Mouse (Mus musculus): ENCODE measurements around the gene Cryzl1. TPM values are rescaled to one million over a fixed set of nuclear protein-coding genes. Genes with fewer than 3 reads are reported as not detected.
"Not testable (repeated sequence)": the region's sequence is repeated elsewhere in the genome, so short reads cannot be mapped to it uniquely, and the experiment has no call there.

Cryzl1 gene
- polyA plus RNA-seq, 1 experiment: 19.2 TPM

DNA sequence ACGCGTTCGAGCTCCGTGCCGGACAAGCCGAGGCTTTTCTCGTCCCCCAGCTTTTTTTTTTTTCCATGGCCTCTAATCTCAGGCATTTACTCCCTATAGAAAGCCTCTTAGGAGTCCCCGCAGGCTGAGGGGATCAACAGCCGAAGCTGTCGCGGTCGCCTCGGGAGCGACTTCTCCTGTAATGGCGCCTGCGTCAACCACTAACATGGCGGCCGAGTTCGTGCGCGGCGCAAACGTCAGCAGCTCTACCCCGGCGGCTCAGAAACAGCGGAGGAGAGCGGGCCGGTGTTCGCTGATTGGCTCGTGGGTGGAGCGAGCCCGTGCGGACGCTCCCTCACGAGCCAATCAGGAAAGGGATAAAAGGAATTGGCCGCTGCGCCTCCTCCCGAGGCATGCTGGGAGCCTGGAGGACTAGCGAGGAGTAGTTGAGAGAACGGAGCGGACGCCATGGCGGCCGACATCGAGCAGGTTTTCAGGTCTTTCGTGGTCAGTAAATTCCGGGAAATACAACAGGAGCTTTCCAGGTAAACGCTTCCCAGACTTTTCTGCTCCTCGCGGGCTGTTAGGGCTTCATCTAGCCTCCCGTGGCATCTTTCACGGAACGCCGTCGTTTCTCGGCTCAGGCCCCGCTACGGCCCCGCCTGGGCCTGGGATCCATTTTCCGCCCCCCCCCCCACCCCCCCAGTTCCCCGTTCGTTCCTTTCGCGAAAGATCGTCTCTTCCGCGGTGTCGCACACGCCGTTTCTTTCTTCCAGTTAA is 81.1 kb downstream of the Cryzl1 start, which contains the start of gene Son:
Gene Son, plus strand, starts transcription at position 46 of the 759 bp plus-strand sequence.
- peak; percentile 92 for DNase-seq (ENCODE audit: low read depth, low spot score)
- WGBS: under 1% methylated on average over 70 of the region's 70 CpGs

- DNase-seq (ENCODE audit: low read depth, low spot score): peak; percentile 64
- 1% methylated on average over 59 of the region's 59 CpGs for WGBS
These were observed 81.9 kb downstream of the Cryzl1 start, which contains the start of gene Gart for GRCm38 (mm10) chr16:91646681-91647419. Gart (minus strand) TSS chr16:91646952.

GRCm38 (mm10) chr16:91645995-91646602 is 82.7 kb downstream of the Cryzl1 start:
- DNase-seq (ENCODE audit: low read depth, low spot score): no peak
- WGBS: 2% methylated on average over 11 of the region's 11 CpGs

DNA sequence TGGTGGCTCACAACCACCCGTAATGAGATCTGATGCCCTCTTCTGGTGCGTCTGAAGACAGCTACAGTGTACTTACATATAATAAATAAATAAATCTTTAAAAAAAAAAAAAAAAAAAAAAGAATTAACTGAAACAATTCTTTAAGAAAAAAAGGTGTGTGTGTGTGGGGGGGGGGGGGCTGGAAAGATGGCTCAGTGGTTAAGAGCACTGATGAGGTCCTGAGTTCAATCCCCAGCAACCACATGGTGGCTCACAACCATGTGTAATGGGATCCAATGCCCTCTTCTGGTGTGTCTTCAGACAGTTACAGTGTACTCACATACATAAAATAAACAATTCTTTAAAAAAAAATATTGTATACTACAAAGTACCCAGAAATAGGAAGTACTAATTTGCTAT is 83.4 kb downstream of the Cryzl1 start:
- 0% methylated on average over 1 of the region's 2 CpGs for WGBS
- DNase-seq (ENCODE audit: low read depth, low spot score): not testable (repeated sequence)

DNA sequence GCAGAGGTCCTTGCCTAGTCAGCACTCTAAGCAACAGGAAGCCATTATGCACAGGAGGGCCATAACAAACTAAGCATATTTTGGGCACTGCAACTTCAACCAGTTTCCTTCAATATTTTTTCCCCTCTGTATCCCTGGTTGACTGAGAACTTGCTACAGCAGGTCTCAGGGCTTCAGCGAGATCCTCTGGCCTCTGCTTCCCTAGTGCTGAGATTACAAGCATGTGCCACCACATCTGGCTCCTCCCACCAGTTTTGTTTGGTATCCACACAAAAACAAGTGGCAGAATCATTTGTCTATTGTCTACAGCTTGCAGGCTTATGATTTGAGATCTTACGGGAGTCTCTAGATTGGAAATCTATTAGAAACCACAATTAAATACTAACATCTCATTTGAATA is 83.9 kb downstream of the Cryzl1 start:
- DNase-seq (ENCODE audit: low read depth, low spot score): no peak
- 83% methylated on average over 2 of the region's 2 CpGs for WGBS

DNA sequence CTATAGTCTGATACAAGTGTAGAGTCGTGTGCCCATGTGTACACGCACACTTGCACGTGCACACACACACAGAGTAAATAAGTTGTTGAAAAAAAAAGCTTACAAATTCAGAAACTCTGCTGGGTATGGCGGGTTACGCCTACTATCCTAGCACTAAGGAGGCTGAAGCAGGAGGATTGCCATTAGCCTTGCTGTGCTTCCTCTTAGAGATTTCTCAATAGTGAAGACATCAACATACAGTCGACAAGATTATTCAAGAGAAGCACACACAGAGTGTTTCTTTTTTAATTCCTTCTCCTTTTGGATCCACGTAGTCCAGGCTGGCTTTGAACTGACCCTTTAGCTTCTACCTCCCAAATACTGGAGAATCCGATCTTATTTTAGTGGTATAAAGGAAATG is 88.6 kb downstream of the Cryzl1 start:
- DNase-seq (ENCODE audit: low read depth, low spot score): no peak
- WGBS: 90% methylated on average over 8 of the region's 8 CpGs

DNA sequence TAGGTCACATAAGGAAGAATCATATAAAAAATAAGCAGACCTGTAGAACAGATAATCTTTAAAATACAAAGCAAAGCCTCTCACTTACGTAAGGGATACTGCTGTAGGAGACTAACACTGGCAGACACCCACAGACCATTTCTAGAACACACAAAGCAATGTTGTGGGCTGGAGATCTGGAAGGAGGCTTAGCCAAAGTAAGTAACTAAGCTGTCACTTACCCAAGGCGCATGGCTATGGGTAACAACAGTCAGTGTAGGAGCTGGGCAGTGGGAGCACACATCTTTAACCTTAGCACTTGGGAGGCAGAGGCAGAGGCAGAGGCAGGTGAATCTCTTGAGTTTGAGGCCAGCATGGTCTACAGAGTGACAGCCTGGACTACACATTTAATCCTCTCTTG is 89.1 kb downstream of the Cryzl1 start:
- no peak for DNase-seq (ENCODE audit: low read depth, low spot score)
- WGBS: 97% methylated on average over 2 of the region's 2 CpGs

Other genes with a start within 250 kb of the Cryzl1 start
- gene Ifnar1, start 243.7 kb downstream of the Cryzl1 start, polyA plus RNA-seq (2012; rRNA removed): 16.9 and 23.1 TPM in 2 replicates
- 57.2 and 82.9 TPM in 2 replicates for gene Ifngr2, start 181.9 kb downstream of the Cryzl1 start, polyA plus RNA-seq (2012; rRNA removed)
- gene Tmem50b, start 131.2 kb downstream of the Cryzl1 start, polyA plus RNA-seq (2012; rRNA removed): 47.8 and 53.0 TPM in 2 replicates
- 0.47 and 1.3 TPM in 2 replicates for gene Dnajc28, start 109.9 kb downstream of the Cryzl1 start, polyA plus RNA-seq (2012; rRNA removed)
- gene Gart, start 82.0 kb downstream of the Cryzl1 start, polyA plus RNA-seq (2012; rRNA removed): 35.5 and 36.5 TPM in 2 replicates
- gene Son, start 81.5 kb downstream of the Cryzl1 start, polyA plus RNA-seq (2012; rRNA removed): 63.6 and 98.7 TPM in 2 replicates
- gene Donson, start 40.2 kb downstream of the Cryzl1 start, polyA plus RNA-seq (2012; rRNA removed): 6.0 and 11.6 TPM in 2 replicates
- gene Itsn1, start 306 bp upstream of the Cryzl1 start, polyA plus RNA-seq (2012; rRNA removed): 13.6 and 20.3 TPM in 2 replicates